ENCODE assay signal across 15 mouse cellular contexts in genomic region chr4:97626002-97626720, GRCm38 (mm10).
A peak's percentile ranks its signal among the peaks of the same experiment; 100 is the strongest.
DNase-seq lines count a peak whose midpoint lies in the region; ATAC-seq and TF ChIP-seq lines count a peak whose summit lies in the region.
"Had no signal": no experiment of that assay in that cellular context is flagged by ENCODE, and none has a peak within 500 bp of the region (broad histone marks: within the 10 kb centered on the region; RNA-seq: fewer than 3 reads in every experiment).

No protein-coding gene starts in this region.

- no peak overlapping the region for H3K27ac ChIP-seq in kidney, embryonic 15.5 days
- no peak overlapping the region for H3K27ac ChIP-seq in forebrain, postnatal 0 days (ENCODE audit: low read depth, low read length)
- H3K27ac ChIP-seq in limb, embryonic 12.5 days, result peak overlapping the region; percentile 19; the same call in 1 of the 2 replicates

- H3K9ac ChIP-seq in kidney, embryonic 15.5 days, result no peak overlapping the region
- H3K9ac ChIP-seq in forebrain, postnatal 0 days, result no peak overlapping the region
- H3K9ac ChIP-seq in limb, embryonic 12.5 days (replicated peaks), result no peak overlapping the region

- ATAC-seq in kidney, embryonic 15.5 days (replicated peaks; ENCODE audit: low FRiP score), result peak; percentile 30; the same call in 1 of the 2 replicates
- peak; percentile 28; the same call in 1 of the 2 replicates for ATAC-seq in forebrain, postnatal 0 days
- ATAC-seq in limb, embryonic 12.5 days (ENCODE audit: insufficient number of reproducible peaks, insufficient read depth, low FRiP score, low TSS enrichment, low read depth), result no peak

- H3K4me2 ChIP-seq in kidney, embryonic 15.5 days, result peak overlapping the region; percentile 3; the same call in 1 of the 2 replicates
- no peak overlapping the region for H3K4me2 ChIP-seq in forebrain, postnatal 0 days (ENCODE audit: low read depth)
- no peak overlapping the region for H3K4me2 ChIP-seq in limb, embryonic 12.5 days

- no peak overlapping the region for H3K4me3 ChIP-seq in kidney, embryonic 15.5 days (replicated peaks)
- no peak overlapping the region for H3K4me3 ChIP-seq in forebrain, postnatal 0 days (ENCODE audit: low read depth, low read length)
- no peak overlapping the region for H3K4me3 ChIP-seq in limb, embryonic 12.5 days (replicated peaks)

- 35% methylated on average over 16 of the region's 16 CpGs for WGBS in kidney, embryonic 15.5 days
- 19% methylated on average over 16 of the region's 16 CpGs for WGBS in forebrain, postnatal 0 days
- WGBS in limb, embryonic 12.5 days, result 32% methylated on average over 16 of the region's 16 CpGs

- no peaks in the 10 kb centered on the region for H3K27me3 ChIP-seq in kidney, embryonic 15.5 days
- H3K27me3 ChIP-seq in forebrain, postnatal 0 days (ENCODE audit: insufficient read depth, low read length), result no peaks in the 10 kb centered on the region
- H3K27me3 ChIP-seq in limb, embryonic 12.5 days, result peaks cover 3% of the 10 kb centered on the region; the same call in 1 of the 2 replicates

- no peak for TF ChIP-seq CTCF in forebrain, postnatal 0 days (IDR thresholded peaks at IDR 0.05; ENCODE audit: low read depth)

- no peaks in the 10 kb centered on the region for H3K36me3 ChIP-seq in kidney, embryonic 15.5 days
- no peaks in the 10 kb centered on the region for H3K36me3 ChIP-seq in forebrain, postnatal 0 days (ENCODE audit: insufficient read depth)
- no peaks in the 10 kb centered on the region for H3K36me3 ChIP-seq in limb, embryonic 12.5 days

- DNase-seq in kidney, adult 9 months, result no peak
- peak; percentile 61 for DNase-seq in retina, postnatal 1 day
- DNase-seq in retina, embryonic 14.5 days (ENCODE audit: low spot score), result no peak
- DNase-seq in forebrain, postnatal 0 days, result no peak
- DNase-seq in gastrocnemius, postnatal 10 days, result no peak
- no peak for DNase-seq in thymus, adult 18-20 months
- DNase-seq: cerebellum, adult 18-20 months; heart, postnatal 4 days; kidney, postnatal 25 days; layer of hippocampus, postnatal 36 days; liver; lung, postnatal 14 days; thymus, postnatal 4 days had no signal

- peaks cover 32% of the 10 kb centered on the region for H3K4me1 ChIP-seq in kidney, embryonic 15.5 days
- no peaks in the 10 kb centered on the region; the same call in 1 of the 2 replicates for H3K4me1 ChIP-seq in forebrain, postnatal 0 days (ENCODE audit: insufficient read depth)
- H3K4me1 ChIP-seq in limb, embryonic 12.5 days (replicated peaks), result peaks cover 57% of the 10 kb centered on the region

- H3K9me3 ChIP-seq in kidney, embryonic 15.5 days (replicated peaks), result no peaks in the 10 kb centered on the region
- no peaks in the 10 kb centered on the region for H3K9me3 ChIP-seq in forebrain, postnatal 0 days (ENCODE audit: low read length)
- H3K9me3 ChIP-seq in limb, embryonic 12.5 days, result no peaks in the 10 kb centered on the region
